Mouse (Mus musculus) forebrain, postnatal 0 days (tissue): ENCODE results near the gene Lrrc2. TPM values are rescaled to one million over a fixed set of nuclear protein-coding genes. Genes with fewer than 3 reads are reported as not detected.
A peak's percentile ranks its signal among the peaks of the same experiment; 100 is the strongest.

Experiments used
- ATAC-seq: fragments of 200-750 bp; cut with Nextera tagmentation; 2 replicates; pipeline ENCODE4 v1.8.0; 2017; ENCODE audit warnings: mild to moderate bottlenecking, moderate library complexity
- DNase-seq: peaks from one replicate; pipeline ENCODE4 v3.0.0-alpha.2; 2015
- H3K27ac ChIP-seq: fragments of 300-500 bp; sonication (generic); 2 replicates; pipeline ENCODE4 v1.5.1; 2014; ENCODE audit warnings: low read depth, mild to moderate bottlenecking, antibody characterized with exemption, low read length, moderate library complexity, mixed read lengths
- H3K27me3 ChIP-seq: fragments of 300-500 bp; sonication (generic); 2 replicates; pipeline ENCODE4 v1.6.1; 2014; ENCODE audit warnings: mild to moderate bottlenecking, low read length, mixed read lengths; ENCODE audit not compliant: insufficient read depth
- H3K36me3 ChIP-seq: fragments of 300-500 bp; sonication (generic); 2 replicates; pipeline ENCODE4 v1.6.1; 2014; ENCODE audit warnings: mild to moderate bottlenecking, moderate library complexity; ENCODE audit not compliant: insufficient read depth
- H3K4me1 ChIP-seq: fragments of 300-500 bp; sonication (generic); 2 replicates; pipeline ENCODE4 v1.6.1; 2014; ENCODE audit warnings: antibody characterized with exemption; ENCODE audit not compliant: insufficient read depth
- H3K4me2 ChIP-seq: fragments of 300-500 bp; sonication (generic); 2 replicates; pipeline ENCODE4 v1.6.1; 2014; ENCODE audit warnings: low read depth, mild to moderate bottlenecking, moderate library complexity
- H3K4me3 ChIP-seq: fragments of 300-500 bp; sonication (generic); 2 replicates; pipeline ENCODE4 v1.5.1; 2014; ENCODE audit warnings: low read depth, low read length, mixed read lengths
- H3K9ac ChIP-seq: fragments of 300-500 bp; sonication (generic); 2 replicates; pipeline ENCODE4 v1.6.1; 2014; ENCODE audit warnings: mild to moderate bottlenecking
- H3K9me3 ChIP-seq: fragments of 300-500 bp; sonication (generic); 2 replicates; pipeline ENCODE4 v1.6.1; 2016; ENCODE audit warnings: low read length
- CTCF ChIP-seq: sonication (generic); IDR thresholded peaks from 2 replicates; pipeline ENCODE4 v1.5.1; 2016; ENCODE audit warnings: antibody characterized with exemption, control low read depth, low read depth
- WGBS: fragments of 180-500 bp; shearing (Covaris S2); extraction: QIAGEN DNeasy Blood & Tissue Kit; methylation state at CpG from one replicate; pipeline ENCODE4 v1.1.7; 2014; 5-methylcytosine and 5-hydroxymethylcytosine counted together
- polyA plus RNA-seq: library from polyadenylated mRNA; unstranded; fragments of >200 nt; fragmentation: Nextera tagmentation; extraction: Ambion mirVana; gene quantifications from 2 replicates; pipeline ENCODE4 v1.2.1, GENCODE M21; 2015
- total RNA-seq: library from RNA; depleted of rRNA; stranded (reverse); fragments of >200 nt; gene quantifications from 2 replicates; pipeline ENCODE4 v1.2.3, GENCODE M21; 2014

Gene Lrrc2
- total and polyA plus RNA-seq, 2 experiments from 2014 or later, result 0.14 to 0.96 TPM

DNA sequence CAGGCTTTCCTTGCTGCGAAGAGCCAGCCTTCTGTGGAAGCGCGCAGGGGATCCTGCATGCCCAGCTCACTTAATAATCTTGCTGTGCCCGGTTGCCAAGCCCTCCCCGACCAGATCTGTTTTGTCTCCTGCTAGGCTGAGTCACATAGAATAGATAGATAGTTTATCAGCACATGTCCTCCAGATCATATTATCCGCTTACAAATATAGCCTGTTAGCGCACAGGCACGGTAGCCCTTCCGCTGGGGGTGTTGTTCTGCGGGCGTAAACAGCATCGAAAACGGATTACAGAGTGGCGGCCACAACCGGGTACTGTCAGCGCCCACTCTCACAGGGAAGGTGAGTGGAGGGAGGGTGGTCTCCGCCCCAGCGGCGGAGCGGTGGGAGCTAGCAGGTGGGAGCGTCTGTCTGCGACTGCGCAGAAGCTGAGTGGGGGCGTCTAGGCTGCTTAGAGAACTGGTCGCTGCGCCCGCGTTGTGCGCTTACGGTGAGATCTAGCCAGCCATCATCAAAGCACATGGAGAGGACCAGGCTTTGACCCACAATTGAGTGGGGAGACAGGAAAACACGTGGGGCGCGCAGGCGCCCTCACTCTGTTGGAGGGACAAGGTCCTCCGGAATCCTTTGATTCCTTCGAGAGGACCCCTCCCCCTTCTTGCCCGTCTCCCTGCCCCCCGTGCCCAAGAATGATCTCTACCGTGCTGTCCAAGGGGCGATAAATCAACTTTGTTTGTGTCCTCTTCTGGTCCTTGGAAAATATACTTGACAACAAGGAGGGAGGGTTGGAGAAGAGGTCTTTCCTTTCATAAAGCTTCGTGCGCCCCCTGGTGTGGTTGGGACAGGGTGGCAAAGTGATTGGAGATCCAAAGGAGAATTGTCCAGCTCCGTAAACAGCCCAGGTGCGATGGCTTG lies 2.5 kb downstream of the Lrrc2 start:
- Histone ChIP-seq H3K4me1 (peaks cover 5% of the 10 kb centered on the region; the same call in 1 of the 2 replicates), H3K9me3 (no peaks in the 10 kb centered on the region), H3K9ac (peak overlapping the region; percentile 55), H3K4me3 (peak overlapping the region; percentile 53), H3K4me2 (peak overlapping the region; percentile 70), H3K27me3 (no peaks in the 10 kb centered on the region), H3K36me3 (no peaks in the 10 kb centered on the region), H3K27ac (peak overlapping the region; percentile 68)
- ATAC-seq (peak; percentile 94), DNase-seq (peak; percentile 87)
- TF ChIP-seq CTCF, result peak; percentile 86
- 1% methylated on average over 44 of the region's 44 CpGs for WGBS

DNA sequence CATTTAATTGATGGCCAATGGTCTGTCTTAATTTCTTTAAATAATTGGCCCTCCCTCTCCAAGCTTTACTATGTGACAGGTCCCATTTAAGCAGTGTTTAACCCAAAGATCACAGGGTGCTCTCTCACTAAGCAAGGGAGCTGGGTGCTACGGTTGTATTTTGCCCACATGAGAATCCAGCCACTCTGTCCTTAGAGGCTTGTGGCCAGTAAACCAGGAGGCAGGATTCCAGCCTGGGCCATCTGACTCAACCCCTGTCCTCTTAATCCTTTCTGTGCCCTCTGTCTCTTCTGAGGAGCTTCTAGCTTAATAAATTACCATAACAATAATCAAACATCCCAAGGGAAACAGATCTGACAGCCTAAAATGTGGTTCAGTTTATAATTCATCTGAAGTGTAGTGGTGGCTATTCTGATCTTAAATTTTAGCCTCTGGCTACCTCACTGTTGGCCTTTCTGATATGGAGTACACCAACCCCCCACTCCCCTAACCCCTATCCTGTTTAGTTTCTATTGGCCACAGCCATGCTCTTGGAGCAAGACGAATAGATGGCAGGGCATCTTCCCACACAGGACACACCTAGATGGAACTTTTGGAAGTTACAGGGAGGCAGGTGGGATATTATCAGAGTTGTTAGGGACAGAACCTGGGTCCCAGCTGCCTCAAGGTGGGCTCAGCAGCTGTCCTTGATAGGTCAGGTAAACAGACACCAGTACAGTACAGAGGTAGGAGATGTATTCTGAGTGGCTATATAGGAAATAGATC lies 3.5 kb downstream of the Lrrc2 start:
- no peak for DNase-seq
- no peak overlapping the region for H3K4me3 ChIP-seq
- no peak for ATAC-seq
- 36% methylated on average over 2 of the region's 2 CpGs for WGBS
- no peak overlapping the region for H3K9ac ChIP-seq
- peaks cover 5% of the 10 kb centered on the region; the same call in 1 of the 2 replicates for H3K4me1 ChIP-seq
- H3K27ac ChIP-seq, result no peak overlapping the region
- no peaks in the 10 kb centered on the region for H3K27me3 ChIP-seq
- peak overlapping the region; percentile 70; the same call in 1 of the 2 replicates for H3K4me2 ChIP-seq
- H3K9me3 ChIP-seq, result no peaks in the 10 kb centered on the region
- no peak for TF ChIP-seq CTCF
- no peaks in the 10 kb centered on the region for H3K36me3 ChIP-seq

DNA sequence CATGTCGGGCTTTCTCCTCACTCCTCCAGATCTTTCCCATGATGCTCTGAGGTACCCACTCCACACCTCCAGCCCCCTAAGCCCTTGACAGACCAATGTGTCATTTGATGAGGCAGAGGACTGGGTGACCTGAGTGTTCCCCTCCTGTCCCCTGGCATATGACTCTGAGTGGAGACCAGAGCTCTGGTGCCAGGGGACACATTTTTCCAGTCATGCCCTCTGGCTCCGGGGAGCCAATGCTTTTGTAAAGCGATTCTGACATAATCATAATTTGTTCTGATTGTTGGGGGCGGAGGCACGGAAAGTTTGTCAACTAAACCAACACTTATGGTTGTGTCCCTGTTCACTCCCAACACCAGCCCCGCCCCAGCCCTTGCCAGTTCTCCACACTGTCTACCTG lies 4.6 kb downstream of the Lrrc2 start:
- TF ChIP-seq CTCF, result no peak
- ATAC-seq, result no peak
- Histone ChIP-seq H3K4me2 (no peak overlapping the region), H3K9ac (no peak overlapping the region), H3K27me3 (no peaks in the 10 kb centered on the region), H3K9me3 (no peaks in the 10 kb centered on the region), H3K36me3 (no peaks in the 10 kb centered on the region), H3K4me3 (no peak overlapping the region), H3K4me1 (peaks cover 5% of the 10 kb centered on the region; the same call in 1 of the 2 replicates), H3K27ac (no peak overlapping the region)
- WGBS, result 85% methylated on average over 6 of the region's 6 CpGs
- no peak for DNase-seq

DNA sequence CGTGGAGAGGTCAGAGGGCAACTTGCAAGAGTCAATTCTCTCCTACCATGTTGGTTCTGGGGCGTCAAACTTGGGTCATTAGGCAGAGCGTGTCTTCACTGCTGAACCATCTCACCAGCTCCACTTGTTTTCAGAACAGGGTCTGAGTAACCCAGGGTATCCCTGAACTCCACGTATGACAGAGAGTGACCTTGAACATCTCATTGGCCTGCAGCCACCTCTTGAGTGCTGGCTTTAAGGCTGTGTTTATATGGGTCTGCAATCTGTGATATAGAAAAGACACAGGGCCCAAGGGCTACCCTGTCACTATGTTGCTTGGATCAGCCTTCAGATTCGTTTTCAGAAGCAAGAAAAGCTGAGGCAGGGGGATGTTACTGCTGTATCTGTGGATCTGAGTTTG lies 8.3 kb downstream of the Lrrc2 start:
- DNase-seq (no peak), ATAC-seq (no peak)
- no peak overlapping the region for H3K9ac ChIP-seq
- no peak for TF ChIP-seq CTCF
- H3K4me1 ChIP-seq, result no peaks in the 10 kb centered on the region
- H3K9me3 ChIP-seq, result no peaks in the 10 kb centered on the region
- H3K27ac ChIP-seq, result no peak overlapping the region
- WGBS, result 83% methylated on average over 5 of the region's 5 CpGs
- no peaks in the 10 kb centered on the region for H3K27me3 ChIP-seq
- no peak overlapping the region for H3K4me2 ChIP-seq
- no peak overlapping the region for H3K4me3 ChIP-seq
- H3K36me3 ChIP-seq, result no peaks in the 10 kb centered on the region

DNA sequence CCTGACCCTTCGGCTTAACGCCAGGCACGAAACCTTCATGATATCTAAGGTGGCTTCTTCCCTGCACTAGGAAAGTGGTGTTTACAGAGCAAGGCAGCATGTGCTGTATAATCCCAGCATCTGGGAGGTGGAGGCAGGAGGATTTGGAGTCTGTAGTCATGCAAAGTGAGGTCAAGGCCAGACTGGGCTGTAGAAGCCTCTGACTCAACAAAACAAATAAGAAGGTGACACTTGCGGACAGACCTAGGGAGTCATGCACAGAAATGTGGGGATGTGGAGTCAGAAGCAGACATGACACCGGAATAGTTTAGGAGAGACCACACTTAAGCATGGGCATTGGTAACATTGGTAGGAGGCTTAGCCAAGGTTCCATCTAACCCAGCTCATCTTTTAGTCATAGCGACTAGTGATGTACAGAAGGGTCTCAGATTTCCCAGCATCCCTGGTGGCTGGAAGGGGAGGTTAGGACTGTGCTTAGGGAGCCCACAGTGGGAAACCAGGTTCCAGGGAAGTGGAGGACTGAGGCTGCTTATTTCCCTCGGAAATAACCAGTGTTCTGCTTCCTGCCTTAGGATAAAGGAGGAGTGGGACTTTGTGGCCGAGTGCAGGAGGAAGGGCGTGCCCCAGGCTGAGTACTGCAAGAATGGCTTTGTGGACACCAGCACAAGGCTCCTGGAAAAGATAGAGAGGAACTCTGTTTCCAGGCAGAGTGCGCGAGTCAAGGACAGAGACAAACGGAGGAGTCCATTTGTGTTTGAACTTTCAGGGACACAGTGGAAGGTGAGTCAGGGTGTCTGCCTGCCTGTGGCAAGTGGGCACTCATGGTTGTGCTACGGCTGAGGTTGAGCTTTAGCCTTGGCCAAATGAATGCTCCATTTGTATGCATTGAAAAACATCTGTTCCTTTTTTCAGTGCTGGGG lies 9.1 kb downstream of the Lrrc2 start:
- DNase-seq (no peak), ATAC-seq (no peak)
- no peak overlapping the region for H3K27ac ChIP-seq
- no peaks in the 10 kb centered on the region for H3K9me3 ChIP-seq
- no peak for TF ChIP-seq CTCF
- WGBS, result 91% methylated on average over 13 of the region's 13 CpGs
- no peaks in the 10 kb centered on the region for H3K36me3 ChIP-seq
- no peaks in the 10 kb centered on the region for H3K4me1 ChIP-seq
- H3K4me2 ChIP-seq, result no peak overlapping the region
- no peaks in the 10 kb centered on the region for H3K27me3 ChIP-seq
- no peak overlapping the region for H3K9ac ChIP-seq
- no peak overlapping the region for H3K4me3 ChIP-seq

DNA sequence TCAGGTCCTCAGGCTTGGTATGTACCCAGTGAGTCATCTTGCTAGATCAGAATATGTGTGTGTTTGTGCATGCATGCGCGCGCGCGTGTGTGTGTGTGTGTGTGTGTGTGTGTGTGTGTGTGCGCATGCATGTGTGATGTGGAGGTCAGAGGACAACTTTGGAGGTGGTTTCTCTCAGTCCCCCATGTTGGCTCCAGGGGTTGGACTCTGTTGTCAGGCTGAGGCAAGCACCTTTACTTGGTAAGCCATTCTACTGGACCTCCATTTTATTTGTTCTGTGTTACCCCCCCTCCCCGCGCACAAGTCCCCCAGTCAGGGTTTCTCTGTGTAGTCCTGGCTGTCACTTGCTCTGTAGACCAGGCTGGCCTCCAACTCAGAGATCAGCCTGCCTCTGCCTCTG lies 10.0 kb downstream of the Lrrc2 start:
- no peak for TF ChIP-seq CTCF
- 97% methylated on average over 8 of the region's 8 CpGs for WGBS
- Histone ChIP-seq H3K27ac (no peak overlapping the region), H3K9me3 (no peaks in the 10 kb centered on the region), H3K4me2 (no peak overlapping the region), H3K9ac (no peak overlapping the region), H3K36me3 (no peaks in the 10 kb centered on the region), H3K27me3 (no peaks in the 10 kb centered on the region), H3K4me1 (no peaks in the 10 kb centered on the region), H3K4me3 (no peak overlapping the region)
- ATAC-seq (no peak), DNase-seq (no peak)
